Mouse (Mus musculus) liver, adult 2 months (tissue): ENCODE data around the gene Cst10.

Experiments used
- CTCF ChIP-seq: fragments of 200-500 bp; IDR thresholded peaks from 2 replicates; pipeline ENCODE4 v1.5.1; 2011; ENCODE audit warnings: low read depth, low read length, control low read depth
- POLR2A ChIP-seq: fragments of 200-500 bp; IDR thresholded peaks from 2 replicates; pipeline ENCODE4 v1.6.1; 2011; ENCODE audit warnings: low read length, control low read depth; ENCODE audit not compliant: insufficient read depth; ENCODE audit errors: extremely low read depth

GRCm38 (mm10) chr2:149422564-149422963 lies 17.7 kb downstream of the Cst10 start:
- TF ChIP-seq CTCF = no peak
- no peak for TF ChIP-seq POLR2A
